Mouse (Mus musculus): ENCODE measurements around the gene Amotl1. TPM values are rescaled to one million over a fixed set of nuclear protein-coding genes. Genes with fewer than 3 reads are reported as not detected.
A peak's percentile ranks its signal among the peaks of the same experiment; 100 is the strongest.
"Not testable (repeated sequence)": the region's sequence is repeated elsewhere in the genome, so short reads cannot be mapped to it uniquely, and the experiment has no call there.

Amotl1 gene
- 10 to 100 TPM; 18.3 to 19.8 TPM for total RNA-seq (2021)
- long read RNA-seq, experiment 1, partial matches to known transcripts = 1 of 6 reads
- long read RNA-seq, experiment 1, other reads (novel, unspliced or antisense) = 5 of 6 reads
- long read RNA-seq, experiment 2 = 0 reads

DNA sequence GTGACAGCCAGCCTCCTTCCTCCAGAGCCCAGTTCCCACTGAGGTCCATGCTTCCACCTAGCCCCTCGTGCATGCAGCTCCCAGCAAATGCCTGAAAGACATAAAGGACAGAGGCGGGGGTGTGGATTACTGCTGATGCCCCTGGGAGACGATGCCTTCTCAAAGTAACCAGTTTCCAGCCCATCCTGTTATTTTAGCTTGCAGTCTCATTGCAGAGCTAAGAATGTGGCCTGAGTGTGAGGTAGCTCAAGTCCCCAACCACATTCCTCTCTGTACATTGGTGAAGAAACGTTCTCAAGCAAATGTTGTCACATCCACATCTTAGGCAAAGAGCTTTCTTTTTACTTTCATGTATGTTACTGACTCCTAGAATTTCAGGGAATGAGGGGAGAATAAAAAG is at the start of gene Amotl1:
Gene Amotl1 (minus strand): TSS at position 101 of the 400 bp plus-strand sequence.
- DNase-seq (ENCODE audit: low spot score in 2 of 2) = no peak

- DNase-seq (ENCODE audit: low spot score in 2 of 2) = no peak
Measured at GRCm38 (mm10) chr9:14689376-14690108, 44.7 kb upstream of the Amotl1 start.

- no peak for DNase-seq (ENCODE audit: low spot score in 2 of 2)
Measured at GRCm38 (mm10) chr9:14684363-14684762, 39.5 kb upstream of the Amotl1 start.

DNA sequence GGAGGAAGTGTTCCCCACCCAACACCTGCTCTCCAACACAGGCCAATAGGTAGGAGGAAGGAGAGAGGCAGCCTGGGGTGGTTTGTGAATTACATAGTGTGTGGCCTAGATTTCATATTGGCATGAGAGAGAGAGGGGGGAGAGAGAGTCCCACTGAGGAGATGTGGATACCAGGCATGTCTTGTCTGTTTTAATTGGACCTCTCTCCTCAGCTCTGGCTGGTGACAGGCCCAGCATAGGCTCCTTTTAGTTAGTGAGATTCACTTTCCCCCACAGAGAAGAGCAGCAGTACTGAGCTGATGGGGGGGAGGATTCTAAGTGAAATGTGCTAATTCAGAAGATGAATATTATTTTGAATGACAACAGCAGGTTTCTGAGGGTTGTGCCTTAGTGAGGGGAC is 37.9 kb upstream of the Amotl1 start:
- DNase-seq (ENCODE audit: low spot score in 2 of 2) = no peak

GRCm38 (mm10) chr9:14680584-14680983 is 35.7 kb upstream of the Amotl1 start:
- DNase-seq (ENCODE audit: low spot score in 2 of 2) = no peak

DNA sequence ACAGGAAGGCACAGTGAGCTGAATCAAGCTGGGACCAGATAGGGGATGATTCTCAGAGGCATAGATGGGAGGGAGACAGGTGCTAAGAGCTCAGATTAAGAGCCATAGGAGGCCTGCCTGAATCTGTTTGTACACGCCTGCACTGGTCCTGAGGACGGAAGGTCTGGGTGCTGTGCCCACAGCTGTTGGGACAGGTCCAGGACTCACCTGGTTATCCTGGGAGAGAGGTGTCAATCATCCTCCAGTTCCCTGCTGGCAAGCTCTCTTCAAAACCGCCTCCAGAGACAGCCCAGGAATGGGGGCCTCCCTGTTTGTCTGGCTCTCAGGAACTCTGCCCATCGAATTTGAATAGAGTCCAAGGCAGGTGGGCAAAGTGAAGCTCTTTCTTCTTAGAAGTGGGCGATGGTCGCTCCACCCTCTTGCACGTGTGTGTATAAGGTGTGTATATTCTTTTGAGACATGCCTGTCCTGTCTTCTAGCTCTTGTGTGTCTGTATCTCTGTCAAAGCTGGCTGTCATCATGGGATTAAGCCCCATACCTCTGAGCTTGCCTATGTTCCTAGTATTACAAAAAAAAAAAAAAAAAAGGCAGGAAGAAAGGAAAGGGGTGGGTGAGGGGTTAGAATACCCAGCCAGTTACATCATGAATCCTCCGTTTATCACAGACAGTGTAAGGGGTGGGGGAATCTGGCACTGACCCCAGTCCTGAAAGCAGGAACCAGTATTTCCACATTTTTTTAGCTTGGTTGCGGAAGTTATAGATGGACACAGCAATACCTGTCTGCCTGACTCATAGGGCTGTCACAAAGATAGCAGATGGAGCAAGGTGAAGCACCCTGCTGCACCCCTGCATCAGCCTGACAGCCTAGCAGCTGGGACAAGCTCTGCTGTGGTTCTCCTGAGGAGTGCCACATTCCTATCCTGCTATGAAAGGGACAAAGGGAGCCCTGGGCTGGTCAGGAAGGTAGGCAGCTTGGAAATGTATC is 31.1 kb upstream of the Amotl1 start:
- DNase-seq (ENCODE audit: low spot score in 2 of 2) = no peak

DNA sequence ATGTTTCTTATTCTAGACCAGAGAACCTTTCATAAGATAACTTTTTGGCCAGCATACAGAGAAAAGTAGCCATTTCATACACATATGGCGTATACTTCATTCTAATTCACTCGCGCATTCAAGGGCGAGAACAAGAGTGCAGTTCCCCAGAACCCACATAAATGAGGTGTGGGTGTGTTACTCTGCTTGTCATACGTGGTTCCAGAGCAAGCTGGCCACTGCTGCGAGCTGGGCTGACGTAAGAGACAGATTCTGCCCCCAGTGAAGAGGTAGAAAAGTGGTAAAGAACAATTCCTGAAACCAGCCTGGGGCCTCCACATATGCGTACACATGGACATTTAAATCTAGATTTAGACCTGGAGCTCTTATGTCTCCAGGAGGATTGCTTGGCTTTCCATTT is 29.6 kb upstream of the Amotl1 start:
- DNase-seq (ENCODE audit: low spot score in 2 of 2) = peak in 1 of 2 experiments; percentile 34

DNA sequence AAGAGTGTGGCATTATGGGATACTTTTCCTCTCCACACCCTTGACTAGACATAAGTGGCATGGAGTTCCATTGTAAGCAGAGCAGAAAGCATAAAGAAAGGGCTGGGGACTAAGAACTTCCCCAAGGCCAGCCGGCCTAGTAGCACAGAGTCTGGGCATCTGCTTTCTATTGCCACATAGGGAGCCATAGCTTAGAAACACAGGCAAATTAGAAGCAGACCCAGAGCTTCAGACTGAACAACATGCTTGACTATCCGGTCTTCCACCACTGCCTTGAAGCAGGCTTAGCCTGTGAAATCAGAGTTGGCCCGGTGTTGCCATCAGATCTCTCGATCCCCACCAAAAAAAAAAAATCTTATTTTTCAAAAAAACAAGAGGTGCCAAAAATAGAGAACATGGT is 28.3 kb upstream of the Amotl1 start:
- DNase-seq (ENCODE audit: low spot score in 2 of 2) = no peak

GRCm38 (mm10) chr9:14671965-14672364 is 27.1 kb upstream of the Amotl1 start:
- not testable (repeated sequence) for DNase-seq (ENCODE audit: low spot score in 2 of 2)

- no peak for DNase-seq (ENCODE audit: low spot score in 2 of 2)
Measured at GRCm38 (mm10) chr9:14668382-14668781, 23.5 kb upstream of the Amotl1 start.

DNA sequence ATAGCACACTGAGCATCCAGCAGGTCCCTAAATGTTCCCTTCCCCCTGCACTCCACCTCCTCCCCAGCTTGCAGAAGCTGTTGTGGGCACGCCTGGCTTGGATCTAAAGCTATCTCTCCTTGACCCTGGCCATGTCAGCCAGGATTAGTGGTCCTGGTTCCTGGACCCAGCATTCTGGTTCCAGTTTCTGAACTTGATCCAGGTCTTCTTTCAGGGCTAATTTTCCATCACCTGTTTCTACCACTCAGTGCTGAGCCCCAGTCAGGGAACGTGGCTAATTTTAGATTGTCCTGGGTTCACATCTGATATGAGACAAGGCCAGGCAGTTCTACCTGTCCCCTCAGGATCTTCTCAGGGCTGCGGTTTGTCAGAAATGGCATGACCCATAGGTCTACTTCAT is 21.2 kb upstream of the Amotl1 start:
- no peak for DNase-seq (ENCODE audit: low spot score in 2 of 2)

DNA sequence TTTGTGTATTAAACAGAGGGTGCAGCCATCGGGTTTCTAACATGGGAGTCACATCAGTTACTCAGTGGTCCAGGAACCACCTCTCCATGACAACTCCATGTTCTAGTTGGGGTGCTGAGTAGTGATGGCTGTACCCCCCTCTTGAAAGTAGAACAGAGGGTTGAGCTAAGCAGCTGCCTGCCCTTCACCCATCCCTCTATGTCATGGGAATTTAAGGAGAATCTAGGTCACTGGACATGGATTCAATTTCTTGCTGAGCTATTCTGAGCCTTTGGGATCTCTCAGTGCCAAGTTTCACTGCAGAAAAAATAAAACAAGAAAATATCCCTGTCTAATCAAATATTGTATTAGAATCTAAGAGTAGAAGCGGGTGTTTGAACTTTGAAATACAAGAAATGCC is 18.7 kb upstream of the Amotl1 start:
- no peak for DNase-seq (ENCODE audit: low spot score in 2 of 2)

- DNase-seq (ENCODE audit: low spot score in 2 of 2) = no peak
Measured at GRCm38 (mm10) chr9:14662876-14663275, 18.0 kb upstream of the Amotl1 start.

- no peak for DNase-seq (ENCODE audit: low spot score in 2 of 2)
Measured at GRCm38 (mm10) chr9:14662138-14662537, 17.3 kb upstream of the Amotl1 start.

DNA sequence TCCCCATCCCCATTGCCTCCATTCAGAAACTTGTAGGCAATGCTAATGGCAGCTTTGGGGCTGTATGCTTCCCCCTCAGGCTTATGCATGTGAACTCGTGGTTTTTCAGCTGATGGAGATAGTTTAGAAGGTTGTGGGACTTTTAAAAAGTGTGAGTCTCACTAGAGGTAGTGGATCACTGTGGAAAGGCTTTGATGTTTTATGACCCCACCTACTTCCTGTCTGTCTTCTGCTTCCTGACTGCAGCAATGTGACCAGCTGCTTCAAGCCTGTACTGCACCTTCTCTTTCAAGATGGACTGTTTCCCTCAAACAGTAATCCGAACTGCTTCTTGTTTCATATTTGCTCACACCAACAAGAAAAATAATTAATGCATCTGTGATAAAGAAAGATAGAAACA is 13.1 kb upstream of the Amotl1 start:
- DNase-seq (ENCODE audit: low spot score in 2 of 2) = no peak

DNA sequence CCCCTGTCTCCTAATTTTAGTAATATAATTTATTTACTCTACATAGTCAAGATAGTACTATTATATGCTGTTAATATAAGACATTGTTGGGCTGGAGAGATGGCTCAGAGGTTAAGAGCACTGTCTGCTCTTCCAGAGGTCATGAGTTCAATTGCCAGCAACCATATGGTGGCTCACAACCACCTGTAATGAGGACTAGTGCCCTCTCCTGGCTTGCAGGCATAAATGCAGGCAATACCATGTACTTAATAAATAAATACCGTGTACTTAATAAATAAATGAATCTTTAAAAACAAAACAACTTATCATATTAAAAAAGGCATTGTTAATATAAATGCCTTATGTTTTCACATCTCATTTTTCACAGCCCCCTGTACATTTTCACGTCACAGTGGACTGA is 9.2 kb upstream of the Amotl1 start:
- DNase-seq (ENCODE audit: low spot score in 2 of 2) = no peak

DNA sequence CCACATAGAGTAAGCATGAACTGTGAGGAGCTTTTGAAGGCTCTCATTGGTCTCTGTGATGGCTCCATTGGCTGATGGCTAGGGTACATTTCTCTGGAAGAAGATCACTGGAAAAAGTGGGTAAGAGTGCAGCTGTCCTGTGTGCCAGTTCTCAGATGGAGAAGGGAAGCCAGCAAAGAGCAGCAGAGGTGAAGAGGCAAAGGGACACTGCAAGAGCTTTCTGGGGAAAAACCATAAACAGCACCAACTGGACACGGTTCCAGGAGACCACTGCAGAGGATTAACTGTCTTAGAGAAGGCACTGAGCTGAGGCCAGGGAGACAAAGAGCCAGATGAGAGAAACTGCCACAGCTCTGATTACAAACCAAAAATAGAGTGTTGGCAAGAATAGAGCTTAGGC is 7.9 kb upstream of the Amotl1 start:
- DNase-seq (ENCODE audit: low spot score in 2 of 2) = no peak

DNA sequence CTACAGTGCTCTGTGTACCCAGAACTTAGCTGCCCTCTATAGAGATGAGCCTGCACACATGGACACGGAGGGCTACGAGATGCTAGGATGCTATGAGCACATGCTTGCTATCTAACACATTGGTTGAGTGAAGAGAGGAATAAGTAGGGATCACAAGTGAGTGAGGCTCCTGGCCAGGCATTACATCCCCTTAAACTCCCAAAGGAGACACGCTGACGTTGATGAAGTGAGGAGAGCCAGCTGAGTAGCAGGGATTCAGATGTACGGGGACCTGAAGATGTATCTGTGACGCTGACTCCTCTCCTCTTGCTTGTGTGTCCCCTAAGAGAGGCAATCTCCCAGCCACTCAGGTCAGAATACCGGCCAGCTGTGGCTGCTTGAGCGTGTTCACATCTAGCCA is 3.0 kb upstream of the Amotl1 start:
- no peak for DNase-seq (ENCODE audit: low spot score in 2 of 2)

DNA sequence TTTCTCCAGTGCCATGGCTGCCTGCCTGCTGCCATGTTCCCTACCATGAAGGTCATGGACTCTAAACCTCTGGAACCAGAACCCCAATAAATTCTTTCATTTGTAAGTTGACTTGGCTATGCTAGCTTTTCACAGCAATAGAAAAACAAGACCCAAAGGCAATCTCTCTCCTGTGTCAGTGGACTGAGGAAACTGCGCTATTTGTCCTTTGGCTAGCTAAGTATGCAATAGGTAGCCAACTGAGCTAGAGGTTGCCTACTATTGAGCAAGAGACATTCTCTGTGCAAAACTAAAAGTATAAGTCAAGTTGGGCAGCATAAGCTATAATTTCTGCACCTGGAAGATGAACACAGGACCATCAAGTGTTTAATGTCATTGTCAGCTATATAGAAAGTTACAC is 1.8 kb upstream of the Amotl1 start:
- DNase-seq (ENCODE audit: low spot score in 2 of 2) = no peak

DNA sequence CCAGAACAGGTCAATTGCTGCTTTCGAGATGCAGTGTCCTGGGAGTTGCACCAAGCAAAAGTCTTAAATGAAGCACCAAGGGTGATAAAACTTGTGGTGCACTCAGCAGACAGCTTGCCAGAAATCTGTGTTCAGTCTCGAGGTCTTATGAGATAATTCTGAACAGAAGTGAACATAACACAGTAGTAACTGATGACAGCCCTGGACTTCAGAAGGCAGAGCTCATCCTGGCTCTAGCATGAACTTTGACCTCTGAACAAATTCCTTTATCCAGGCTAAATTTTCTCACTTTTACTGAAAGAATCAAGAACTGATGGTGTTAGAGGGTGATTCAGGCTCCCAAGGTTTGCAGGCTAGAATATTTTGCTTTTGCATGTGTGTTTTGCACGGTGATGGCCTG is 1.2 kb upstream of the Amotl1 start:
- no peak for DNase-seq (ENCODE audit: low spot score in 2 of 2)

DNA sequence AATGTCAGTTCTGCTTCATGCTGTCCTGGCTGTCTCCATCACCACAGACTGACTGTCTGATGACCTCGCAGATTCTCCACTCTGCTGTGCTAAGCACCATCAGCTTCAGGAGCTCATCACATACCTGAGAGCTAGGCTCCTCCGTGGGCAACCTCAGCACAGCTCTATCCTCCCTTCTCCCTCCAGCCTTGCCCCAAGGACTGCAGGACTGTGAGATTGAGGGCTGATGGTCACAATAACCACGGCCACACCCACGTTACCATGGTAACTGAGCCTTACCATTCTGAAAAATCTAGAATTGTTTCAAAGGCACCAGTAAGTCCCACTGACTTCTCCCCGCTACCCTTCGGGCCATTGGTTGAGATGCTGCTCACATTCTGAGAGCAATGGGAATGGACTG is 1.5 kb downstream of the Amotl1 start:
- DNase-seq (ENCODE audit: low spot score in 2 of 2) = no peak

Data from left cerebral cortex, adult 18-20 months (tissue).